Mouse (Mus musculus): ENCODE data around the gene Tcf3. TPM values are rescaled to one million over a fixed set of nuclear protein-coding genes. Genes with fewer than 3 reads are reported as not detected.

The Tcf3 gene
- polyA plus RNA-seq, 1 experiment from 2014 or later = 88.9 TPM

DNA sequence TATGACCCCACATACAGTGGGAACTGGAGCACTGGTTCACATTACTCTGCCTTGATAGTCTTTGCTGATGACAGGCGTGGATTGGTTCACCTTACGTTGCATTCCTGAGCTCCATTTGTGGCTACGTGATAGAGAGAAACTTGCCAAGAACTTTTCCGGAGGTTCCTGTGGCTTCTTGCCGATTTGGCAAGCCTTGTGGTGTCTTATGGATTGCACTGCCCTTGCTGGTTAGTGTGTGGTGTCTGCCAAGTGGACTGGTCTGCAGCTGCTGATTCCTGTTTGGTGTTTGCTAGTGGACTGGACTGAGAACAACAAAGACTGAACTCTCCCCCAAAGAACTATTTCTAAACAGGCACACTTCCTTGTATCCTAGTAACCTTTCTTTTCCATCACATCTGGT is 21.3 kb upstream of the Tcf3 start:
- ATAC-seq (ENCODE audit: insufficient read depth, low FRiP score, low read depth) = no peak
- Histone ChIP-seq H3K4me2 (no peak overlapping the region), H3K4me1 (0 out of 2 replicates have a peak, but pooled peaks cover 3% of the 10 kb centered on the region), H3K9me3 (no peaks in the 10 kb centered on the region), H3K9ac (no peak overlapping the region), H3K27ac (no peak overlapping the region), H3K27me3 (replicated peaks) (0 out of 2 replicates have a peak, but pooled peaks cover 4% of the 10 kb centered on the region), H3K36me3 (no peaks in the 10 kb centered on the region), H3K4me3 (replicated peaks) (no peak overlapping the region)
- WGBS = 77% methylated on average over 5 of the region's 5 CpGs

DNA sequence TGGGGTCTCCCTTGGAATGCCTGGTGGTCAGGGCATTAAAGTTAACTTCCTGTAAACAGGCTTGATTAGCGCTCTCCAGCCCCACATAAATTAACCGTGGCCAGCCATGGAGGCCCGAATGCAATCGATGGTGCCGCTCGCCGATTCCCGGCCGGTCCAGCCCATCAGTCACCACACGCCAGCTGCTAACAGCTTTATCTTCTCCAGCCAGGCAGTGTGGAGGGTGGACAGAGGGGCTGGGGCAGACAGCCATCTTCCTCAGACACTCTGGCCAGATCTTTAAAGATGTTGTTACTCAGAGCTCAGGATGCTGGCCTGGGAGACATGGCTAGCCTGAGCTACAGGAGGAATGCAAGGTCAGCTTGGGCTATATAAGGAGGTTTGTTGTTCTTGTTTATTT is 20.2 kb upstream of the Tcf3 start:
- ATAC-seq (ENCODE audit: insufficient read depth, low FRiP score, low read depth) = no peak
- 0 out of 2 replicates have a peak, but pooled peaks cover 4% of the 10 kb centered on the region for H3K27me3 ChIP-seq (replicated peaks)
- H3K9me3 ChIP-seq = no peaks in the 10 kb centered on the region
- WGBS = 45% methylated on average over 10 of the region's 10 CpGs
- no peak overlapping the region for H3K27ac ChIP-seq
- no peak overlapping the region for H3K9ac ChIP-seq
- H3K4me1 ChIP-seq = 0 out of 2 replicates have a peak, but pooled peaks cover 3% of the 10 kb centered on the region
- H3K36me3 ChIP-seq = no peaks in the 10 kb centered on the region
- no peak overlapping the region for H3K4me3 ChIP-seq (replicated peaks)
- no peak overlapping the region for H3K4me2 ChIP-seq

DNA sequence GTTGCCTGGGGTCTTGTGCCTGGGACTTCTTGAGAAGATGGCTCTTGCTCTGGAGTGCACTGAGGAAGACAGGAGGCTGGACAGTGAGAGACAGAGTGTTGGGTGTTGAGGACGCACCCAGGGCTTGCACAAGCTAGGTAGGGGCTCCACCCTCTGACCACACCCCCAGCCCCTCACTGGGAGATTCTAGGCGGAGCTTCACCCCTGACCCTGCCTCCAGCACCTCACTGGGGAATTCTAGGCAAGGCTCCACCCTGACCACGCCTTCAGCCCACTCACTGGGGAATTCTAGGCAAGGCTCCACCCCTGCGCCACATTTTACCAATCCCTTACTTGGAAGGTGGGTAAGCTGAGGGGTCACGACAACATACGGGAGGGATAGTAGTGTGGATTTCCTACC is 17.2 kb upstream of the Tcf3 start:
- Histone ChIP-seq H3K36me3 (no peaks in the 10 kb centered on the region), H3K9ac (no peak overlapping the region), H3K4me3 (replicated peaks) (no peak overlapping the region), H3K27ac (no peak overlapping the region), H3K4me2 (no peak overlapping the region), H3K27me3 (replicated peaks) (peaks cover 12% of the 10 kb centered on the region), H3K9me3 (no peaks in the 10 kb centered on the region), H3K4me1 (0 out of 2 replicates have a peak, but pooled peaks cover 3% of the 10 kb centered on the region)
- ATAC-seq (ENCODE audit: insufficient read depth, low FRiP score, low read depth) = no peak
- WGBS = 11% methylated on average over 6 of the region's 6 CpGs

DNA sequence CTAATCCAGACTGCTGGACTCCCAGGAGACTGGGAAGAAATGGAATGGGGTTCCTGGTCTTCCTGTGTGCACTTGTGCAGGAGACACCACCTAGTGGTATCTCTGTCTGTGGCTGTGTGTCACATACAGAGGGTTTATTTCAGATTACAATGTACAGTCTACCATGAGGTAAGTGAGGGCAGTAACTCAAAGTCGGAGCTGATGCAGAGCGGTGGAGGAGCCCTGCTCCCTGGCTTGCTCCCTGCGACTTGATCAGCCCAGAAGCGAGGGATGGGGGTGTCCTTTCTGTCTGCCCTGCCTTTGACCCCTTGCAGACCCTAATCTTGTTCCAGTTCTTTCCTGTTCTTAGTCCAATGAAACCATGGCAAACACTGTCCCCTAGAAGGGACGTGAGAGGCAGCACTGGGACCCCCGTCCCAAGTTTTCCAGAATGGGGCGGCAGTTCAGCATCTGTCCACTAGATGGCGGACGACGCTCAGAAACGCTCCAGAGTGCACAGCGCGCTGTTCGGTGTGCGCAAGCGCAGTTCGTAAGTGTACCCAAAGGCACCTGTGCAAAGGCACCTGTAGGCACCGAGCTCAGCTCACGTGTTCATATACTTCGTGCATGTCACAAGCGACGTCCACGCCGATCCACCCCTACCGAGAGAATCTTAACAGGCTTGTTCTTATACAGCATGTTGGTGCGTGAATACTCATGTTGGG is 12.6 kb upstream of the Tcf3 start:
- Histone ChIP-seq H3K9me3 (no peaks in the 10 kb centered on the region), H3K9ac (no peak overlapping the region), H3K27ac (no peak overlapping the region), H3K4me2 (peak overlapping the region; percentile 22), H3K4me3 (replicated peaks) (no peak overlapping the region), H3K27me3 (replicated peaks) (peaks cover 8% of the 10 kb centered on the region), H3K36me3 (no peaks in the 10 kb centered on the region), H3K4me1 (peaks cover 9% of the 10 kb centered on the region)
- WGBS = 8% methylated on average over 26 of the region's 26 CpGs
- peak; percentile 75 for ATAC-seq (ENCODE audit: insufficient read depth, low FRiP score, low read depth)

DNA sequence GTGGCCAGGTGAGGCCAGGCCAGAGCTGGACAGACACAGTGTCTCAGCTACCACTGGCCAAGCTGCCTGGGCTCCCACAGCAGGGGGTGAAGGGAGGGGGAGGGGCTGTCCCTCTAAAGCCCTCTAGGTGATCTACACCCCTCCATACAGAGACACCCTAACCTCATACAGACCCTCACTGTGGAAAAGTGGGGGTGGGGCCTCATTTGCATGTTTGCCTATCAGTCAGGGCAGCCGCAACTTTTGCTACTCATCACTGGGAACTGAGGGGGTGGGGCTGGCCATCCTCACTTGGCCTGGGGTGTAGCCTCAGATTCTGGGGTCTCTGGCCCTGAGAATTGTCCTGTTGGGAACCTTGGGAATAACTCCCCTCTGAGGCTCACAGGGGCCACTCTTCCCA is 11.6 kb upstream of the Tcf3 start:
- Histone ChIP-seq H3K9ac (no peak overlapping the region), H3K27ac (no peak overlapping the region), H3K4me3 (replicated peaks) (no peak overlapping the region), H3K27me3 (replicated peaks) (peaks cover 8% of the 10 kb centered on the region), H3K4me2 (no peak overlapping the region), H3K4me1 (peaks cover 9% of the 10 kb centered on the region), H3K36me3 (no peaks in the 10 kb centered on the region), H3K9me3 (no peaks in the 10 kb centered on the region)
- ATAC-seq (ENCODE audit: insufficient read depth, low FRiP score, low read depth) = no peak
- WGBS = 67% methylated on average over 1 of the region's 1 CpGs

DNA sequence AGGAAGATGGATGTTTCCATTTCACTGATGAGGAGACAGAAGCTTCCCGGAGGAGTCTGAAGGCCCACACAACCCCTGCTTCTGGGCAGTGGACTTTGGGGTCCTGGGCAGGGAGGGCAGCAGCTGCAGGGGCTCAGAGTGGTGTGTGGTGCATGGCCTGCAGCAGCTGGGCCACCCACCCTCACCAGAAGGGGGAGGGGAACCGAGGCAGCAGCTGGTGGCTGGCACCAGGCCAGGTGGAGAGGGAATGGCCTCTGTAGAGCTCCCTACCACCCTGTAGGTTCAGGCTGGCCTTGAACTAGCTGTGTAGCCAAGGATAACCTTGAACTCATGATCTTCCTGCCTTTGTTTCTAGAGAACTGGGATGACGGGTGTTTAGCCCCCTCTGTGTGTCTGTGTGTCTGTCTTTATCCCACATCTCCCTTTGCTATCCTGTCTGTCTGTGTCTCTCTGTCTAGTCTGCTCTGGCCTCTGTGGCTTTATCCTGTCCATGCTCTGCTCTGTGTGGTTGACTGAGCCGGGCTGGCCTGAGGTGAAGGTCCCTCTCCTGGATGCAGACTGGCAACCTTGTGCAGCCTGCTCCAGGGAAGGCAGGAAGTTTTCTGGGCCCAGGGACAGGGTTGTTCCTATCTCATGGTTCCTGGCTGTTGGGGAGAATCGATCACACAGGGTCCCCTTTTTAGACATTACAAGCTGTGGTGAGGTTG is 11.0 kb upstream of the Tcf3 start:
- H3K9me3 ChIP-seq = no peaks in the 10 kb centered on the region
- no peak overlapping the region for H3K4me3 ChIP-seq (replicated peaks)
- H3K4me2 ChIP-seq = no peak overlapping the region
- H3K36me3 ChIP-seq = no peaks in the 10 kb centered on the region
- peaks cover 9% of the 10 kb centered on the region for H3K4me1 ChIP-seq
- 36% methylated on average over 5 of the region's 5 CpGs for WGBS
- peaks cover 8% of the 10 kb centered on the region for H3K27me3 ChIP-seq (replicated peaks)
- peak; percentile 32; the same call in 1 of the 2 replicates for ATAC-seq (ENCODE audit: insufficient read depth, low FRiP score, low read depth)
- no peak overlapping the region for H3K9ac ChIP-seq
- H3K27ac ChIP-seq = no peak overlapping the region

DNA sequence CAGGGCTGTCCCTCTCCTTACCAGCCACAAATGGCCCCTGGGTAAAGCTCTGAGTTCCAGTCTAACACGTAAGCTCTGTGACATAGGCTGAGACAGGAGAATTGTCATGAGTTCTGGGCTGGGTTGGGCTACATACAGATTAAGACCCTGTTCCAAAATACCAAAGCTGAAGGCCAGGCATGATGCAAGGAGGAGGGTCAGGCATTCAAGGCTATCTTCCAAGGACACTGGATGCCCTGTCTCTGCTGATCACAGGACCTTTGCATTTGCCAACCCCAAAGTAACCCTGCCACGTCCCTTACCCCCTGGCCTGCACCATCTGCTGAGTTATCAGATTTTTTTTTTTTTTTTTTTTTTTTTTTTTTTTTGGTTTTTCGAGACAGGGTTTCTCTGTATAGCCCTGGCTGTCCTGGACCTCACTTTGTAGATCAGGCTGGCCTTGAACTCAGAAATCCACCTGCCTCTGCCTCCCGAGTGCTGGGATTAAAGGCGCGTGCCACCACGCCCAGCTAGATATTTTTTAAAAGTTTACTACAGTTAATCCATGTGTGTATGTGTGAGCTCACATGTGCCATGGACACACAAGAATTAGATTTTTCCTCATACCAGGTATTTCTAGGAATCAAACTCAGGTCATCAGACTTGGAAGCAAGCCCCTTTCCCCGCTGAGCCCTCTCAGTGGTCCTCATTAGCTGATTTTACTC is 10.3 kb upstream of the Tcf3 start:
- H3K9me3 ChIP-seq = no peaks in the 10 kb centered on the region
- no peak overlapping the region for H3K9ac ChIP-seq
- H3K4me2 ChIP-seq = no peak overlapping the region
- peaks cover 8% of the 10 kb centered on the region for H3K27me3 ChIP-seq (replicated peaks)
- no peak overlapping the region for H3K27ac ChIP-seq
- no peaks in the 10 kb centered on the region for H3K36me3 ChIP-seq
- WGBS = 70% methylated on average over 8 of the region's 8 CpGs
- no peak for ATAC-seq (ENCODE audit: insufficient read depth, low FRiP score, low read depth)
- H3K4me3 ChIP-seq (replicated peaks) = no peak overlapping the region
- H3K4me1 ChIP-seq = peaks cover 9% of the 10 kb centered on the region

DNA sequence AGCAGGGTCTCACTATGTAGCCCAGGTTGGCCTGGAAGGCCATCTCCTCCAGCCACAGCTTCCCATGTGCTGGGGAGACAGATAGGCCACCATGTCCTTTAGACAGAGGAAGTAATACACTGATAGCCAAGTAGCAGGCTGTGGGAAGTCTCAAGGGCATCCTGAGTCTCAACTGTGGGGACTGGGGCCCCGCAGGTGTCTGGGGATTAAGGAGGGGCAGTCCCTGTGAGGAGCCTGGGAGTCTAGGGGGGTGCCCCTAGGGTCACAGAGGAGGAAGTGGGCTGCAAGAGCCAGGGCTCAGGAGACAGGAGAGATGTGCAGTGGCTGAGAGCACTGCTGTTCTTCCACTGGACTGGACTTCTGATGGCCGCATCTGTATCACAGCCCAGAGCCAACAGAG is 9.5 kb upstream of the Tcf3 start:
- no peak for ATAC-seq (ENCODE audit: insufficient read depth, low FRiP score, low read depth)
- H3K36me3 ChIP-seq = no peaks in the 10 kb centered on the region
- WGBS = 63% methylated on average over 2 of the region's 2 CpGs
- H3K4me2 ChIP-seq = no peak overlapping the region
- no peak overlapping the region for H3K27ac ChIP-seq
- no peak overlapping the region for H3K9ac ChIP-seq
- H3K9me3 ChIP-seq = no peaks in the 10 kb centered on the region
- H3K4me3 ChIP-seq (replicated peaks) = no peak overlapping the region
- H3K27me3 ChIP-seq (replicated peaks) = peaks cover 3% of the 10 kb centered on the region; the same call in 1 of the 2 replicates
- peaks cover 9% of the 10 kb centered on the region for H3K4me1 ChIP-seq

DNA sequence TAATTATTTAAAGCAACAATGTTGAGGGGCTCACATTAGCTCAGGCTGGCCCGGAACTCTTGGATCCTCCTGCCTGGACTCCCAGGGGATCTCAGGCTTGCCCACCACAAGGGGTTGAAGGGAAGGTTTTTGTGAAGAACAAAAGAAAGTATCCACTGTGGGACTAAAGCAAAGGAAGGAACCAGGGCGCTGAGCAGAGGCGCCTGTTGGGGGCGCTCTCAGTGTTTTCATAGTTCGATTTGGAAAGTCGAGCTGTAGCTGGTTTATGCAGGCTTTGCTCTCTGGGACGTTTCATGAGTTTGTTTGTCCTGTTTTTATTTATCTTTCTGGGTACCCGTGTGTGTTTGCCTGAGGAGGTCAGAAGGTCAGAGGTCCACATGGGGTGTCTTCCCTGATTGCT is 8.2 kb upstream of the Tcf3 start:
- H3K9me3 ChIP-seq = no peaks in the 10 kb centered on the region
- H3K27me3 ChIP-seq (replicated peaks) = no peaks in the 10 kb centered on the region
- WGBS = 59% methylated on average over 8 of the region's 8 CpGs
- H3K4me3 ChIP-seq (replicated peaks) = no peak overlapping the region
- H3K9ac ChIP-seq = no peak overlapping the region
- no peak overlapping the region for H3K27ac ChIP-seq
- no peak overlapping the region for H3K4me2 ChIP-seq
- no peak for ATAC-seq (ENCODE audit: insufficient read depth, low FRiP score, low read depth)
- peaks cover 9% of the 10 kb centered on the region for H3K4me1 ChIP-seq
- no peaks in the 10 kb centered on the region for H3K36me3 ChIP-seq

DNA sequence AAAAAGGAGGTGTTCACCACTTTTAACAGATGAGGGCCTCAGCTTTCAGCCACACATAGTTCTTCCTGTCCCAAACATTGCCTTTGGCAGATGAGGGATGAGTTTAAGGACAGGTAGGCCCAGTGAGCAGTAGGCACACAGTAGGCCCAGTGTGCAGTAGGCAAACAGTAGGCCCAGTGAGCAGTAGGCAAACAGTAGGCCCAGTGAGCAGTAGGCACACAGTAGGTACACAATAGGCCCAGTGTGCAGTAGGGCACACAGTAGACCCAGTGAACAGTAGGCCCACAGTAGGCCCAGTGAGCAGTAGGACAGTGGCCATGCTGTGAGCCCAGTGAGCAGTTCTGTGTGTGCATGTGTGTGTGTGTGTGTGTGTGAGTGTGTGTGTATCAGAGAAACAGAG is 6.6 kb upstream of the Tcf3 start:
- H3K4me1 ChIP-seq = peaks cover 20% of the 10 kb centered on the region
- H3K4me2 ChIP-seq = no peak overlapping the region
- H3K27me3 ChIP-seq (replicated peaks) = no peaks in the 10 kb centered on the region
- no peak overlapping the region for H3K4me3 ChIP-seq (replicated peaks)
- no peak overlapping the region for H3K27ac ChIP-seq
- no peak overlapping the region for H3K9ac ChIP-seq
- no peak for ATAC-seq (ENCODE audit: insufficient read depth, low FRiP score, low read depth)
- no peaks in the 10 kb centered on the region for H3K36me3 ChIP-seq
- no peaks in the 10 kb centered on the region for H3K9me3 ChIP-seq

DNA sequence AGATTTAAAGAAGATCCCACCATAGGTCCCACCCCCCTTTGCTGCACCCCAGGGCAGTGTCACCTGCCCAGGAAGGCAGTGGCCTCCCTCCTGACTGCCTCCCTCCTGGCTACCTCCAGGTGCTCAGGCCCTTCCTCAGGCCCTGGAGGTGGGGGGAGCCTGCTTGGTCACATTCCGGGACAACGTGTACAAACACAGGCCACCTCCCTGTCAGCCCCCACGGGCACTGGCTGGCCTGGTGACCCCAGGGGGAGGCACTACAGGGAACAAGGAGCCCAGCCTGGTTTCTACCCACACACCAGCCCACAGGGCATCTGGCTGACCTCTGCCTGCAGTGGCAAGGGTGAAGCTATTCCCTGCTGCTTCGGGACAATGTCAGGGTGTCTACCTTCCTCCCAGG is 4.5 kb upstream of the Tcf3 start:
- no peak overlapping the region for H3K9ac ChIP-seq
- H3K9me3 ChIP-seq = no peaks in the 10 kb centered on the region
- WGBS = 49% methylated on average over 4 of the region's 4 CpGs
- H3K4me3 ChIP-seq (replicated peaks) = no peak overlapping the region
- ATAC-seq (ENCODE audit: insufficient read depth, low FRiP score, low read depth) = no peak
- H3K4me2 ChIP-seq = no peak overlapping the region
- H3K27me3 ChIP-seq (replicated peaks) = no peaks in the 10 kb centered on the region
- peaks cover 16% of the 10 kb centered on the region for H3K4me1 ChIP-seq
- no peaks in the 10 kb centered on the region for H3K36me3 ChIP-seq
- no peak overlapping the region for H3K27ac ChIP-seq

DNA sequence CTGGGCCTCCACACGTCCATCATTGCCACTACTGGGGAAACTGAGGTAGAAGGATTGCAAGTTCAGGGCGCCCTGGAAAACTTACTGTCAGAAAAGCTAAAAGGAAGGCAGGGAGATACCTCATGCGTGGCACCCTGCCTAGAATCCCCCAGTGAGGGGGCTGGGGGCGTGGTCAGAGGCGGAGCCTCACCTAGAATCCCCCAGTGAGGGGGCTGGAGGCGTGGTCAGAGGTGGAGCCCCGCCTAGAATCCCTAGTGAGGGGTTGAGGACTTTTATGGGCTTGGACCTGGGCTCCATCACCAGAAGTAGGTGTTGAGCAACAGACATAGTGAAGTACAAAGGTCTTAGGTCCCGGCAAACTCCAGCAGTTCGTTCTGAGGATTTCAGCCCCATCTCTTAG is 2.8 kb upstream of the Tcf3 start:
- Histone ChIP-seq H3K27ac (peak overlapping the region; percentile 93), H3K9ac (no peak overlapping the region), H3K4me2 (peak overlapping the region; percentile 3), H3K36me3 (no peaks in the 10 kb centered on the region), H3K4me3 (replicated peaks) (no peak overlapping the region), H3K9me3 (no peaks in the 10 kb centered on the region), H3K27me3 (replicated peaks) (no peaks in the 10 kb centered on the region), H3K4me1 (peaks cover 25% of the 10 kb centered on the region)
- WGBS = 13% methylated on average over 9 of the region's 9 CpGs
- ATAC-seq (ENCODE audit: insufficient read depth, low FRiP score, low read depth) = no peak

Measured in stomach, embryonic 15.5 days (tissue).